ENCODE assay signal across 16 mouse cellular contexts in genomic region chr13:6446976-6447375, GRCm38 (mm10).
"Had no signal": no experiment of that assay in that cellular context is flagged by ENCODE, and none has a peak within 500 bp of the region (broad histone marks: within the 10 kb centered on the region; RNA-seq: fewer than 3 reads in every experiment).

No protein-coding gene starts in this region.

- DNase-seq: retina, postnatal 1 day; right cerebral cortex, adult 18-20 months; right cerebral cortex, postnatal 14 days; right cerebral cortex, postnatal 25 days; right cerebral cortex, postnatal 4 days; spleen, adult 18-20 months; thymus, adult 18-20 months; thymus, adult 2 months; thymus, postnatal 14 days; thymus, postnatal 25 days; thymus, postnatal 36 days; thymus, postnatal 4 days had no signal

- H3K27ac ChIP-seq: neural tube, embryonic 13.5 days; neural tube, embryonic 15.5 days; stomach, embryonic 15.5 days; stomach, postnatal 0 days had no signal

- H3K9ac ChIP-seq: neural tube, embryonic 13.5 days; neural tube, embryonic 15.5 days; stomach, embryonic 15.5 days had no signal

- H3K36me3 ChIP-seq: neural tube, embryonic 13.5 days; neural tube, embryonic 15.5 days; stomach, embryonic 15.5 days had no signal

- H3K4me1 ChIP-seq: neural tube, embryonic 13.5 days; neural tube, embryonic 15.5 days; stomach, embryonic 15.5 days had no signal

- H3K4me3 ChIP-seq: neural tube, embryonic 13.5 days; neural tube, embryonic 15.5 days; stomach, embryonic 15.5 days had no signal

- H3K27me3 ChIP-seq: neural tube, embryonic 13.5 days; neural tube, embryonic 15.5 days; stomach, embryonic 15.5 days had no signal
